Mouse (Mus musculus) bone marrow, adult 2 months (tissue): ENCODE data around the gene Coro1c.

Experiments
- CTCF ChIP-seq: fragments of 200-500 bp; IDR thresholded peaks from 2 replicates; pipeline ENCODE4 v1.5.1; 2011; ENCODE audit warnings: low read length, control low read depth; ENCODE audit not compliant: control insufficient read depth, insufficient read depth
- POLR2A ChIP-seq: fragments of 200-500 bp; IDR thresholded peaks from 2 replicates; pipeline ENCODE4 v1.6.1; 2011; ENCODE audit warnings: low read depth, mild to moderate bottlenecking, control low read depth, low read length, borderline replicate concordance; ENCODE audit not compliant: control insufficient read depth

DNA sequence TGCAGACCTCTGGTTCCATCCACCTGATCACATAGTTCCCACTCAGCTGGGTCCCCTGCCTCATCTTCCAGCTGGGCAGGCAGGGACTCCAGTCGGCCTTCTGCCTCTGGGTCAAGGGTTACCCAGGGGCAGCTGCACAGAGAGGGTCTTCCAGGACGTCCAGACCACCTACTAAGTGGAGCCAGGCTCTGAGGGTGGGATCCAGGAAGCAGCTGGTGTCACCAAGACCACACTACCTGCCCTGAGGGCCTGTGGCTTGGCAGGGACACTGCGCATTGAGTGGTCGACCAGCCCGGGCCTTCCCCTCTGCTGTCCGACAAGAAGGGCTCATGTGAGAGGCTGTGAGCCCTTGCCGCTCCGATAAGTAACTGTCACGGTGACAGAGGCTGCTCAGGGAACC lies 100.8 kb downstream of the Coro1c start:
- no peak for TF ChIP-seq CTCF
- no peak for TF ChIP-seq POLR2A
